Mouse (Mus musculus): ENCODE measurements around the gene Gnb1. TPM values are rescaled to one million over a fixed set of nuclear protein-coding genes. Genes with fewer than 3 reads are reported as not detected.

Gene Gnb1
- total and polyA plus RNA-seq, 3 experiments: 43.2 to 604 (median 136) TPM

- no peak for ATAC-seq (ENCODE audit: extremely low read depth, insufficient number of reproducible peaks, low FRiP score, poor library complexity, severe bottlenecking)
- Histone ChIP-seq H3K4me3 (ENCODE audit: low read depth, low read length) (no peak overlapping the region), H3K27me3 (ENCODE audit: insufficient read depth, low read length) (no peaks in the 10 kb centered on the region), H3K9me3 (replicated peaks) (no peaks in the 10 kb centered on the region), H3K36me3 (replicated peaks) (peaks cover 70% of the 10 kb centered on the region), H3K4me1 (ENCODE audit: insufficient read depth, low read depth, low read length) (peaks cover 50% of the 10 kb centered on the region)
- no peak for DNase-seq (ENCODE audit: low spot score)
- no peak for TF ChIP-seq GATA1 (IDR thresholded peaks at IDR 0.05; ENCODE audit: borderline replicate concordance, low read length)
- no peak for TF ChIP-seq TAL1 (conservative IDR thresholded peaks at IDR 0.05; ENCODE audit: low read depth, low read length)
- no peak for TF ChIP-seq POLR2AphosphoS5 (IDR thresholded peaks at IDR 0.05; ENCODE audit: insufficient replicate concordance, low read depth, low read length)
- TF ChIP-seq CTCF (IDR thresholded peaks at IDR 0.05; ENCODE audit: low read depth, low read length): no peak
- no peak for TF ChIP-seq GATA2 (IDR thresholded peaks at IDR 0.05; ENCODE audit: borderline replicate concordance, low read depth, low read length)
These were observed 68.3 kb downstream of the Gnb1 start for GRCm38 (mm10) chr4:155559454-155559853.

DNA sequence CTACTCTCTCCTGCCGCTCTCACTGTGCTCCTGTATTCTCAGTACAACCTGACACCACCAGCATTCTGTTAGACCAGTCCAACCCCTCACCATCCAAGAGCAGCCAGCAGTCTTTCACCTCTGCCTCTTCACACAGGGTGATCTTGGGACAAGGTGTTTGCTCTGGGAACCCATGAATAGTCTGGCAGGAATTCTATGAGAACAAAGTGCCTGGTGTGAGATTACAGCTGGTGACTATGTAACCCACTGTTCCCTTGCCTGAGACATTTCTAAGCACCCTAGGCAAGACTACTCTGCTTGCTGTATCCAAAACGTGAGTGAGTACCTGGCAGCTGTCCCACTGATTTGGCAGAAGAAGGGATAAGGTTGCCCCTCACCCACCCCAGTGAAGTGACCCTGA lies 69.8 kb downstream of the Gnb1 start:
- H3K27me3 ChIP-seq (ENCODE audit: insufficient read depth, low read length): no peaks in the 10 kb centered on the region
- no peak overlapping the region for H3K4me3 ChIP-seq (ENCODE audit: low read depth, low read length)
- peaks cover 61% of the 10 kb centered on the region for H3K36me3 ChIP-seq (replicated peaks)
- no peak for TF ChIP-seq GATA1 (IDR thresholded peaks at IDR 0.05; ENCODE audit: borderline replicate concordance, low read length)
- no peak for TF ChIP-seq CTCF (IDR thresholded peaks at IDR 0.05; ENCODE audit: low read depth, low read length)
- no peak for TF ChIP-seq GATA2 (IDR thresholded peaks at IDR 0.05; ENCODE audit: borderline replicate concordance, low read depth, low read length)
- no peak for TF ChIP-seq POLR2AphosphoS5 (IDR thresholded peaks at IDR 0.05; ENCODE audit: insufficient replicate concordance, low read depth, low read length)
- TF ChIP-seq TAL1 (conservative IDR thresholded peaks at IDR 0.05; ENCODE audit: low read depth, low read length): no peak
- no peak for ATAC-seq (ENCODE audit: extremely low read depth, insufficient number of reproducible peaks, low FRiP score, poor library complexity, severe bottlenecking)
- no peak for DNase-seq (ENCODE audit: low spot score)
- H3K9me3 ChIP-seq (replicated peaks): no peaks in the 10 kb centered on the region
- H3K4me1 ChIP-seq (ENCODE audit: insufficient read depth, low read depth, low read length): peaks cover 59% of the 10 kb centered on the region

GRCm38 (mm10) chr4:155561661-155562442 lies 70.7 kb downstream of the Gnb1 start, which contains the start of gene Nadk:
Gene Nadk (plus strand): TSS chr4:155562378.
- no peak for DNase-seq (ENCODE audit: low spot score)
- peaks cover 66% of the 10 kb centered on the region for H3K4me1 ChIP-seq (ENCODE audit: insufficient read depth, low read depth, low read length)

DNA sequence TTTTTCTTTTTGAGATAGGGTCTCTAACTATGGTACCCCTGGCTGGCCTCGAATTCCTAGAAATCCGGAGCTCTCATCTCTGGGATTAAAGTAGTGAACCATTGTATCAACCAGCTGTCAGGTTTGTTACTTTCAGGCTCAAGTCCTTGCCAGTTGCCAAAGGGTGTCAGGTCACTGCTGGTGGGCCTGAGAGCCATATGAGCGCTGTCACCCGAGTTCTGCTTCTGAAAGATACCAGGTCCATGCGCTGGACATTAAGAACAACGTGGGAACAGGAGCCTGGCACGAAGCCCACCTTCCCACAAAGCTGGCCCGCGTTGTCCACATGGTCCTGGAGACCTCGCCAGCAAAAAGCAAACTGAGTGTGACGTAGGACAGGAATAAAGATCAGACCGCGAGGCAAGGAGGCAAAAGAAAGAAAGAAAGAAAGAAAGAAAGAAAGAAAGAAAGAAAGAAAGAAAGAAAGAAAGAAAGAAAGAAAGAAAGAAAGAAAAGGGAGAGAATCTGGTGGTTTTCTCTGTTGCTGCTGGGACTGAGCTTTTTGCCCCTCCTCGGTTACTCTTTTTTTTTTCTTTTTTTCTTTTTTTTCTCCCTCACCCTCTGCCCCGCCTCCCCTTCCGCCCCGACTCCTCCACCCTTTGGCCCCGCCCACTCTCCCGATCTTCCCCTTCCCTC lies 71.7 kb downstream of the Gnb1 start:
- Histone ChIP-seq H3K36me3 (replicated peaks) (peaks cover 60% of the 10 kb centered on the region), H3K27me3 (ENCODE audit: insufficient read depth, low read length) (no peaks in the 10 kb centered on the region), H3K9me3 (replicated peaks) (no peaks in the 10 kb centered on the region), H3K4me1 (ENCODE audit: insufficient read depth, low read depth, low read length) (peaks cover 70% of the 10 kb centered on the region), H3K4me3 (ENCODE audit: low read depth, low read length) (peak overlapping the region; percentile 71)
- ATAC-seq (ENCODE audit: extremely low read depth, insufficient number of reproducible peaks, low FRiP score, poor library complexity, severe bottlenecking) (no peak), DNase-seq (ENCODE audit: low spot score) (no peak)
- TF ChIP-seq TAL1 (conservative IDR thresholded peaks at IDR 0.05; ENCODE audit: low read depth, low read length) (no peak), CTCF (IDR thresholded peaks at IDR 0.05; ENCODE audit: low read depth, low read length) (no peak), GATA2 (IDR thresholded peaks at IDR 0.05; ENCODE audit: borderline replicate concordance, low read depth, low read length) (no peak), GATA1 (IDR thresholded peaks at IDR 0.05; ENCODE audit: borderline replicate concordance, low read length) (no peak), POLR2AphosphoS5 (IDR thresholded peaks at IDR 0.05; ENCODE audit: insufficient replicate concordance, low read depth, low read length) (no peak)

More at GRCm38 (mm10) chr4:155561661-155562442, 70.7 kb downstream of the Gnb1 start, which contains the start of gene Nadk:
- Histone ChIP-seq H3K36me3 (replicated peaks) (peaks cover 60% of the 10 kb centered on the region), H3K27me3 (ENCODE audit: insufficient read depth, low read length) (no peaks in the 10 kb centered on the region), H3K4me3 (ENCODE audit: low read depth, low read length) (peak within 1 kb of the TSS; percentile 71), H3K9me3 (replicated peaks) (no peaks in the 10 kb centered on the region)
- no peak for ATAC-seq (ENCODE audit: extremely low read depth, insufficient number of reproducible peaks, low FRiP score, poor library complexity, severe bottlenecking)
- TF ChIP-seq CTCF (IDR thresholded peaks at IDR 0.05; ENCODE audit: low read depth, low read length): no peak
- no peak for TF ChIP-seq TAL1 (conservative IDR thresholded peaks at IDR 0.05; ENCODE audit: low read depth, low read length)
- no peak for TF ChIP-seq GATA2 (IDR thresholded peaks at IDR 0.05; ENCODE audit: borderline replicate concordance, low read depth, low read length)
- TF ChIP-seq GATA1 (IDR thresholded peaks at IDR 0.05; ENCODE audit: borderline replicate concordance, low read length): no peak
- TF ChIP-seq POLR2AphosphoS5 (IDR thresholded peaks at IDR 0.05; ENCODE audit: insufficient replicate concordance, low read depth, low read length): no peak

DNA sequence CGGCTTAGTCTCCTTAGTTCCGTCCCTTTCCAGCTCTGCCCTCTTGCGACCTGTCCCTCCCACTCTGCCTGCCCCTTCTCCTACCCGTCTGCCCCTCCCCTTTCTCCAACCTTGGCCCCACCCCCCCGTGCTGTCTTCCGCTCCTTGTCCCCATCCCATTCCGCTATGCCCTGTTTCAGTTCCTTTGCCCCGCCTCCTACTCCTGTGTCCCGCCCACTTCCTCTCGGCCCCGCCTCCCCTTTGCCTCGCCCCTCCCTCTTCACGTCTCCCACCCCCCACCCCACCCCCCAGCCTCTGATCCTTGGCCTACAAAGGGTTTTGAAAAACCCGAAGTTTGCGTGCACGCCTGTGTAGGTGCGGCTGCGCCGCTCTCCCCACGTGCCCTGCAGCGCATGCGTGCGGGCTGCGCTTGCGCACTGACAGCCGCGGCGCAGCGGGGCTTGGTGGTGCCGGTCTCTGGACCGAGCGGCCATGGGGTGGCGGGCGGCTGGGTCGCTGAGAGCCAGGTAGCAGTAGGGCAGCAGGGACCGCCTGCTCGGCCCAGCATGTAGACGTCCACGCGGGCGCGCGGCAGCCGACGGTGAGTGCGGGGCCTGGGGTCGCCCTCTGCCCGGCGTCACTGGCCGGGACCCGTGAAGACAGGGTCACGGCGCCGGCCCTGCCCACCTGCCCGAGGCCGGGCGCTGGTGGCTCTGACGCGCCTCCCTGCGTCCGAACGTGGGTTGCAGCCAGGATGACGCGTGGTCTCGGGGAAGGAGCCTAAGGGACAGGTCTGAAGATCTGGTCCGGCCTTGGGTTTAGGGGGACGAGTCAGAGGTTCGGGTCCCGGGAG lies 72.5 kb downstream of the Gnb1 start:
- no peaks in the 10 kb centered on the region for H3K9me3 ChIP-seq (replicated peaks)
- peaks cover 68% of the 10 kb centered on the region for H3K4me1 ChIP-seq (ENCODE audit: insufficient read depth, low read depth, low read length)
- ATAC-seq (ENCODE audit: extremely low read depth, insufficient number of reproducible peaks, low FRiP score, poor library complexity, severe bottlenecking) (peak; percentile 92), DNase-seq (ENCODE audit: low spot score) (peak; percentile 80)
- TF ChIP-seq TAL1 (conservative IDR thresholded peaks at IDR 0.05; ENCODE audit: low read depth, low read length): no peak
- TF ChIP-seq POLR2AphosphoS5 (IDR thresholded peaks at IDR 0.05; ENCODE audit: insufficient replicate concordance, low read depth, low read length): no peak
- TF ChIP-seq CTCF (IDR thresholded peaks at IDR 0.05; ENCODE audit: low read depth, low read length): no peak
- TF ChIP-seq GATA2 (IDR thresholded peaks at IDR 0.05; ENCODE audit: borderline replicate concordance, low read depth, low read length): no peak
- no peak for TF ChIP-seq GATA1 (IDR thresholded peaks at IDR 0.05; ENCODE audit: borderline replicate concordance, low read length)
- peak overlapping the region; percentile 92 for H3K4me3 ChIP-seq (ENCODE audit: low read depth, low read length)
- H3K36me3 ChIP-seq (replicated peaks): peaks cover 54% of the 10 kb centered on the region
- no peaks in the 10 kb centered on the region for H3K27me3 ChIP-seq (ENCODE audit: insufficient read depth, low read length)

Measured in G1E (cell line).